Mouse (Mus musculus) G1E (cell line): Measurements from ENCODE around the gene Sema3b.

Source experiments
- CTCF ChIP-seq: IDR thresholded peaks from 2 replicates; pipeline ENCODE4 v1.5.1; 2012; ENCODE audit warnings: low read depth, low read length, inconsistent platforms, mixed read lengths
- GATA1 ChIP-seq: IDR thresholded peaks from 2 replicates; pipeline ENCODE4 v1.6.1; 2012; ENCODE audit warnings: borderline replicate concordance, low read length, inconsistent platforms, mixed read lengths
- POLR2AphosphoS5 ChIP-seq: IDR thresholded peaks from 2 replicates; pipeline ENCODE4 v1.6.1; 2012; ENCODE audit warnings: low read depth, low read length, inconsistent platforms; ENCODE audit not compliant: insufficient replicate concordance

- no peak for TF ChIP-seq CTCF
- TF ChIP-seq POLR2AphosphoS5: no peak
- no peak for TF ChIP-seq GATA1
These were observed 26.4 kb downstream of the Sema3b start for GRCm38 (mm10) chr9:107582509-107583062.
